Mouse (Mus musculus): ENCODE measurements around the gene Sim1.

DNA sequence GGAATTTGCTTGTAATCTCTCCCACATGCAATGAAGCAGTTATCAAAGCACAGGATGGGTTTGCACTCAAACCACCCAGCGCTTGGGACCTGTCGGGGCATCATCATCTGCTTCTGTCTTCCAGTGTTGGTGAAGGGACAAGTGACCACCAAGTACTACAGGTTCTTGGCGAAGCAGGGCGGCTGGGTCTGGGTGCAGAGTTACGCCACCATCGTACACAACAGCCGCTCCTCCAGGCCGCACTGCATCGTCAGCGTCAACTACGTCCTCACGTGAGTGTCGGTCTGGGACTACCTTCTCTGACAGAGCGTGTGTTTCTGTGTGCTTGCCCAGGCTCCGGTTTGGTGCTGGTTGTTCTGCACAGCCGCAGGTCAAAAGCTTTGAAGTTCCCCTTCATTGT lies 15.8 kb downstream of the Sim1 start:
- TF ChIP-seq GATA1 (IDR thresholded peaks at IDR 0.05; ENCODE audit: low read length) (no peak), TAL1 (IDR thresholded peaks at IDR 0.05; ENCODE audit: low read length) (no peak)
